Mouse (Mus musculus) heart, postnatal 0 days (tissue): ENCODE results near the gene Emp2.

Source experiments
- CTCF ChIP-seq: IDR thresholded peaks from 2 replicates; pipeline ENCODE4 v1.5.1; 2016; ENCODE audit warnings: antibody characterized with exemption, control low read depth, low read depth
- EP300 ChIP-seq: IDR thresholded peaks from 2 replicates; pipeline ENCODE4 v1.6.1; 2016; ENCODE audit warnings: antibody characterized with exemption, low read depth

DNA sequence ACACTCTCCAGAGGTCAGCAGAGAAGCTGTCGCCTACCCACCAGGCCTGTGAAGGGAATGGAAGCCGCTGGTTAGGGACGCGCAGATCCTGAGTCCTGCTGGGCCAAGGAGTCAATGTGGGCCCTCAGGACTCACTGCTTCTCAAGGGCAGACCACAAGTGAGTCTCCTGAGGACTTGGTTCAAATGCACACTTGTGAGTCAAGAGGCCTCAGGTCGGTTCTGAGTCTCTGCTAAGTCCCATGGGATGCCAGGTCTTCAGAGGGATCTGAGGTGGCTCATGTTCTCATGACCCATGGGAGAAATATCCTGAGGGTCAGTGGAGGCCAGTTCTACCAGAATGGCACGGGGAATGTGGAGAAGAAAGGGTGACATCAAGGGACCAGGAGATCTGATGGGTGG is 25.7 kb downstream of the Emp2 start:
- no peak for TF ChIP-seq CTCF
- TF ChIP-seq EP300: no peak
